Mouse (Mus musculus): Measurements from ENCODE around the gene Atp8a2. TPM values are rescaled to one million over a fixed set of nuclear protein-coding genes. Genes with fewer than 3 reads are reported as not detected.
"Not testable (repeated sequence)": the region's sequence is repeated elsewhere in the genome, so short reads cannot be mapped to it uniquely, and the experiment has no call there.

Gene Atp8a2
- total RNA-seq, 2 experiments from 2014 or later: 4.1 to 4.3 TPM

GRCm38 (mm10) chr14:59843264-59843942 is 353.6 kb downstream of the Atp8a2 start:
- DNase-seq: no peak

GRCm38 (mm10) chr14:59839951-59840720 is 356.8 kb downstream of the Atp8a2 start:
- no peak for DNase-seq

- DNase-seq: not testable (repeated sequence)
Measured at GRCm38 (mm10) chr14:59838446-59839259, 358.3 kb downstream of the Atp8a2 start.

GRCm38 (mm10) chr14:59837691-59838241 is 359.2 kb downstream of the Atp8a2 start:
- DNase-seq: not testable (repeated sequence)

GRCm38 (mm10) chr14:59836876-59837543 is 360.0 kb downstream of the Atp8a2 start:
- DNase-seq: no peak

- DNase-seq: no peak
Measured at GRCm38 (mm10) chr14:59829580-59829979, 367.4 kb downstream of the Atp8a2 start.

- no peak for DNase-seq
Measured at GRCm38 (mm10) chr14:59827409-59827808, 369.6 kb downstream of the Atp8a2 start.

- no peak for DNase-seq
Measured at GRCm38 (mm10) chr14:59820115-59820419, 376.9 kb downstream of the Atp8a2 start.

- DNase-seq: no peak
Measured at GRCm38 (mm10) chr14:59819215-59820114, 377.5 kb downstream of the Atp8a2 start.

- not testable (repeated sequence) for DNase-seq
Measured at GRCm38 (mm10) chr14:59810316-59810715, 386.7 kb downstream of the Atp8a2 start.

GRCm38 (mm10) chr14:59809790-59810189 is 387.2 kb downstream of the Atp8a2 start:
- DNase-seq: peak; percentile 37

- DNase-seq: no peak
Measured at GRCm38 (mm10) chr14:59807528-59808300, 389.3 kb downstream of the Atp8a2 start.

- peak; percentile 16 for DNase-seq
Measured at GRCm38 (mm10) chr14:59806910-59807309, 390.1 kb downstream of the Atp8a2 start.

GRCm38 (mm10) chr14:59806159-59806558 is 390.8 kb downstream of the Atp8a2 start:
- DNase-seq: no peak

GRCm38 (mm10) chr14:59805683-59806082 is 391.3 kb downstream of the Atp8a2 start:
- no peak for DNase-seq

- no peak for DNase-seq
Measured at GRCm38 (mm10) chr14:59801961-59802599, 394.9 kb downstream of the Atp8a2 start.

- DNase-seq: no peak
Measured at GRCm38 (mm10) chr14:59799511-59799910, 397.5 kb downstream of the Atp8a2 start.

- DNase-seq: no peak
Measured at GRCm38 (mm10) chr14:59793841-59794240, 403.1 kb downstream of the Atp8a2 start.
